Mouse (Mus musculus) liver, adult (tissue): ENCODE measurements around the gene Kank2.
A peak's percentile ranks its signal among the peaks of the same experiment; 100 is the strongest.

Source experiments
- GATA4 ChIP-seq: IDR thresholded peaks from 2 replicates; pipeline ENCODE4 v1.6.1; 2014; ENCODE audit warnings: mild to moderate bottlenecking, low read length; ENCODE audit not compliant: insufficient replicate concordance

Kank2 gene

DNA sequence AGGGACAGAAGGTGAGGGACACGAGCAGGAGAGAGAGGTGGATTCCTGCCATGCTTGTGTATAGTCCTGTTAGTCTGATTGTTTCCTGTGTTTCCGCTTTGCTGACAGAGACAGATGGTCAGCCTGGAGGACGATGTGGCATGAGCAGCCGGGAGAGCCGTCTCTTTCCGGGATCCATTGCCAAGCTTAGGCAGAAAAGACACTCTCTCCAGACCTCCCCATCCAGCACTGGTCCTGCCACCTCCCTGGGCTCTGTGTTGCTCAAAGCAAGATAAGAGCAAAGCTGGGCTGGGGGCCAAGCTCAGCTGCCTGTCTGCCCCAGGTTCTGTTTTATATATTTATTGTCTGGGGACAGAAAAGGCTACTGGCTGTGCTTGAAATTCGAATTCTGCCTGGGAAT is 50.5 kb downstream of the Kank2 start:
- TF ChIP-seq GATA4 = peak; percentile 62; the same call in 1 of the 2 replicates

DNA sequence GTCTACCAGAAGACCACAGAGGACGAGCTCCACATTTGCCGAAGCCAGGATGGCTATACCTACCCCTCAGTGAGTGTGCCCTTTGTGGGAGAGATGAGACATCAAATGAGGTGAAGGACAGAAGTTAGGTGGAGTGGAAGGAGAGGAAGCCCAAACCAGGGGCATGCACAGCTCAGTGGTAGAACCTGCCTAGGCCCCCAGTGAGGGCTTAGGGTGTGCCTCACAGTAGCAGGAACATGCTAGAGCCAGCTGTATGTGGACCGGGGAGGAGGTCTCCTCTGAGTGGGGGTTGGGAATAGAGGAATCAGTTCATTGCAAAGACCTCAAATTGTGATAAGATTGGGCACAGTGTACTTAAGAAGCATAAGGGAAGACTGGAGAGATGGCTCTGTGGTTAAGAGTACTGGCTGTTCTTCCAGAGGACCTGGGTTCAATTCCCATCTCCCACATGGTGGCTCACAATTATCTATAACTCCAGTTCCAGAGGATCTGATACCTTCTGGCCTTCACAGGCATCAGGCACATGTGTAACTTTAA is 51.2 kb downstream of the Kank2 start:
- no peak for TF ChIP-seq GATA4

DNA sequence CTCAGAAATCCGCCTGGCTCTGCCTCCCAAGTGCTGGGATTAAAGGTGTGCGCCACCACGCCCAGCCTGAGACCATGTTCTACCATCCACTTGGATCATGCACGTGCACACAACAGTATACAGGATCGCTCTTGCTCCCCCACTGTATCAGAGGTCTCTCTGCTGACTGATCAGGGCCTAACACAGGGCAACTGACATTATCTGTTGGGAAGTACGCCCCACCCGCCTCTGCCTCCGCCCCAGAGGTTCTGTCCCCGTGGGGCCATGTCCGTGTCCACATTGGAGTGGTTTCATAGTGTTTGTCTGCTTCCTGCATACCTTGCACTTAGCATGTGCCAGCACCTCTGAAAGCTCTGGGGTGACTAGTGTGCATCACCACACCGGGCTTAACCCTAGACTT is 57.0 kb downstream of the Kank2 start:
- no peak for TF ChIP-seq GATA4

DNA sequence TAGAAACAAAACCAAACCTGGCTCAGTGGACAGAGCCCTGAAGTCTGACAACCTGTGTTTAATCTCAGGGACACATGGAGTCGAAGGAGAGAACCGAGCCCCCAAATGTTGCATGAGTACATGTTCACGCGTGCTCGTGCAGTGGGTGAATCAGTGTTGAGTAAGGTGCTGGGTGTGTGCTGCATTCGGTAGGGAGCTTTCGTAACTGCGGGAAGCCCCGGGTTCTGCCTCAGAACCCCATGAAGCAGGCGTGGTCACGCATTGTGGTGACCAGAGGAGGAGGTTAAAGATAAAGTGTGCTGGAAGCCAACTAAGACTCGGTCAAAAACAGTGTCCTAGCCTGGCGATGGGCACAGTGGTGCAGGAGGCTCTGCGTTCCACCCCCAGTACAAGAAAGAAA is 58.1 kb downstream of the Kank2 start:
- no peak for TF ChIP-seq GATA4

DNA sequence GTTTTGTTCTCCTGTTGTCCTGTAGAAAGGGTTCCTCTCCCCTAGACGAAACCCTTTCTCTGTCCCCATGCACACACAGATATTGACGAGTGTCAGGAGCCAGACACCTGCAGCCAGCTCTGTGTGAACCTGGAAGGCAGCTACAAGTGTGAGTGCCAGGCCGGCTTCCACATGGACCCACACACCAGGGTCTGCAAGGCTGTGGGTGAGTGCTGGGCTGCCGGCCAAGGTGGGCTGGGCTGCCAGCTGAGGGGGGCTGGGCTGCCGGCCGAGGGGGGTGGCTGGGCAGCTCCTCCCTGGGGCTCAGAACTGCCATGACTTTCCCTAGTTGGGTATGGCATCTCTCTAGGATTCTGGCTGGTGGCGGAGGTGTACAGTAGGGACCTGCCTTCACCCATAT is 59.8 kb downstream of the Kank2 start:
- no peak for TF ChIP-seq GATA4

DNA sequence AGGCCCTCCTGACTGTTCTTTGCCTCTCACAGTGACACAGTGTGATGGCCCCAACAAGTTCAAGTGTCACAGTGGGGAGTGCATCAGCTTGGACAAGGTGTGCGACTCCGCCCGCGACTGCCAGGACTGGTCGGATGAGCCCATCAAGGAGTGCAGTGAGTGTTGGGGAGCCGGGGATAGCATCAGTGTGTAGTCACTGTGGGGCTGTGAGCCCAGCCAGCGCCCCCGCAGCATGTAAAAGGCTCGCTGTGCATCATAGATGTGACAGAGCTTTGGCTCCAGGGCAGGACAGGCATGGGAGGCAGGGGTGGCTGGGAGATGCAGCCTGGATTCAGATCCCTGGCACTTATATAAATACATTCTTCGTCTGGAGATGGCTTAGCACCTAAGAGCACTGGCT is 61.4 kb downstream of the Kank2 start:
- TF ChIP-seq GATA4 = no peak

DNA sequence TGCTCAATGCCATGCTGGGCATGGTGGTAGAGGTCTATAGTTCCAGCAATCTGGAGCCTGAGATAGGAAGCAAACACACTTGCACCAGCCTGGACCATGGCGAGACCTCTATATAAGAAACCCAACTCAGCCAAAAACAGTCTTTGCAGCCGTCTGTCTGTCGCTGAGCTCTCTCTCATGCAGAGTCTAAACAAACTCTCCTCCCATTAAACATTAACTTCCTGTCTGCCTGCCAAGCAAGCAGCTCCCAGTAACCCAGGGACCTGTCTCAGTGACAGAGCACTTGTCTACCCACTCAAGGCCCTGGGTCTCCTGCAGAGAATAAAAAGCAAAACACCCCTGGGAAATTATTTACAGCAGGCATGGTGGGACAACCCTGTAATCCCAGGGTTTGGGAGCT is 62.0 kb downstream of the Kank2 start:
- TF ChIP-seq GATA4 = no peak

DNA sequence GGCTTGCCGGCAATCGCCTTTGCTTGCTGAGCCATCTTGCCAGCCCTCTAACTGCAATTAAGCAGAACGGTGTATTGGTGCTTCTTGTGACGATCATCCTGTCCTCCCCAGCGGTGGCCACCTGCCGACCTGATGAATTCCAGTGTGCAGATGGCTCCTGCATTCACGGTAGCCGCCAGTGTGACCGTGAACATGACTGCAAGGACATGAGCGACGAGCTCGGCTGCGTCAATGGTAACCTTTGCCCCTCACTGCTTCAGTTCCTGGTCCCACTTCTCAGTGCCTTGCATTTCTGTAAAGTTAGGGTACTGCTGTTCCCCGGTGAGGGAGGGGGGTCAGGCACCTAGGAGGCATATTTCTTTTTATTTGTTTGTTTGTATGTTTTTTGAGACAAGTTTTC is 63.4 kb downstream of the Kank2 start:
- no peak for TF ChIP-seq GATA4

DNA sequence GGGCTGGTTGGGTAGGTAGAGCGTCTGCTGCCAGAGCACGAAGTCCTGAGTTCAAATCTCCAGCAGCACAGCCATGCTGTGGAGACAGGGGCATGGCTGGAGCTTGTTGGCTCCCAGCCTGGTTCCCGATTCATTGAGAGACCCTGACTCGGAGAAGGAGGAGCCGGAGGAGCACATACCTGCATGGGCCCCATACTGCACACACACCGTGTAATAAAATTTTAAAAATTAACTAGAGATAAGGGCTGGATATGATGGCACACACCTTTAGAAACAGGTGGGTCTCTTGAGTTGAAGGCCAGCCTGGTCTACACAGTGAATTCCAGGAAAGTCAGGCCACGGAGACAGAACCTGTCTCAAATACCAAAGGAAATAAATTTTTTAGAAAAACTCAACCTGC is 64.6 kb downstream of the Kank2 start:
- no peak for TF ChIP-seq GATA4

DNA sequence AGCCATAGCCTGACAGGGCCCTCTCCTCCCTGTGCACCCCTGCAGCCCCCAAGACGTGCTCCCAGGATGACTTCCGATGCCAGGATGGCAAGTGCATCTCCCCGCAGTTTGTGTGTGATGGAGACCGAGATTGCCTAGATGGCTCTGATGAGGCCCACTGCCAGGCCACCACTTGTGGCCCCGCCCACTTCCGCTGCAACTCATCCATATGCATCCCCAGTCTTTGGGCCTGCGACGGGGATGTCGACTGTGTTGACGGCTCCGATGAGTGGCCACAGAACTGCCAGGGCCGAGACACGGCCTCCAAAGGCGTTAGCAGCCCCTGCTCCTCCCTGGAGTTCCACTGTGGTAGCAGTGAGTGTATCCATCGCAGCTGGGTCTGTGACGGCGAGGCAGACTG is 65.1 kb downstream of the Kank2 start:
- TF ChIP-seq GATA4 = no peak

DNA sequence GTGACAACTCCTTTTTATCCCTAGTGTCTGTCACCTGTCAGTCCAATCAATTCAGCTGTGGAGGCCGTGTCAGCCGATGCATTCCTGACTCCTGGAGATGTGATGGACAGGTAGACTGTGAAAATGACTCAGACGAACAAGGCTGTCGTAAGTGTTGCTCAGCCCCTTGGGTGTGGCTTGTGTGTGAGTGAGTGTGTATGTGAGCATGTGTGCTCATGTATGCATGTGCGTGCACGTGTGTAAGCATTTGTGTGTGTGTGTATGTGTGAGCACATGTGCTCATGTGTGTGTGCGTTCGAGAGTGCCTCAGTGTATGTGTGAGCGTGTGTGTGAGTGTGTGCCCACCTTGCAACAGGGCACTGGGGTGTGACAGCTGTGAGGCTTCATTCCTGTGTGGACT is 66.3 kb downstream of the Kank2 start:
- no peak for TF ChIP-seq GATA4

DNA sequence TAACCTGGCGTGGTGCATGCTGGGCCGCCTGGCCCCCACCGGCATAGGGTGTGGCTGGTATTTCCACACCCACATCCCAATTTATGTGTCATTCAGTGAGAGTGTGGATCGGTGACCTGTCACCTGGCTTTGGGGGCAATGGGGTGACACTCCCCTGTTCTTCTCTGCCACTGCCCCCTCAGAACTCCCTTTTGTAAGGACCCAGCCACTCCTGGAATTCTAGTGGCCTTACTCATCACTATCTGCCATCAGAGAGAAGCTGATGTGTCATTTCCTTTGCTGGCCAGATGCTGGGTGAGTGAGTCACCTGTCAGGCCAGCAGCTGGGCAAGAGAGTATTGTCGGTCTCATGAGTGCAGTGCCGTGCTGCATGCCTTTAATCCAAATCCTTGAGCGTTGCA is 69.3 kb downstream of the Kank2 start:
- TF ChIP-seq GATA4 = no peak

DNA sequence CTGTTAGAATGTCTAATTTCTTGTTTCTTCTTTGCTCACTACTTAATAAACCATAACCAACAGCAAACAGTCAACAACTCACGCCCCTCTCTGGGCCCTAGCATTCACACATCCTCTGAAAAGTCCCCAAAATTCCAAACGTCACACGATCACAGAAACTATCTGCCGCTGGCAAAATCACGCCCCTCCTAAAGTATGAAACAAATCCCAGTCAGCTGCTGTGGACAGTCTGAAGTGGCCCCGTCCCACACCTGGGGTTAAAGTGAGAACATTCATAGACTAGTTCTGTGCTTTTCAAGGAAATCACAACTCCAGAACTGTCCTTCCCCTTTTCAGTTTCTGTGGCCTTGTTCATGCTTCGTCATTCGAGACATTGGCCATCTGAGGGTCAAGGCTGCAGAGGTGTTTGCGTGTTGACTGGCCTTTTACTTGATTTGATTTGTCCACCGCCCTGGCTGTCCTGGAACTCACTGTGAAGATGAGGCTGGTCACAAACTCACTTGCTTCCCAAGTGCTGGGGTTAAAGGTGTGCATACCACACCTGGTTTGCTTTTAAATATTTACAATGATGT is 70.2 kb downstream of the Kank2 start:
- no peak; the same call in 1 of the 2 replicates for TF ChIP-seq GATA4

DNA sequence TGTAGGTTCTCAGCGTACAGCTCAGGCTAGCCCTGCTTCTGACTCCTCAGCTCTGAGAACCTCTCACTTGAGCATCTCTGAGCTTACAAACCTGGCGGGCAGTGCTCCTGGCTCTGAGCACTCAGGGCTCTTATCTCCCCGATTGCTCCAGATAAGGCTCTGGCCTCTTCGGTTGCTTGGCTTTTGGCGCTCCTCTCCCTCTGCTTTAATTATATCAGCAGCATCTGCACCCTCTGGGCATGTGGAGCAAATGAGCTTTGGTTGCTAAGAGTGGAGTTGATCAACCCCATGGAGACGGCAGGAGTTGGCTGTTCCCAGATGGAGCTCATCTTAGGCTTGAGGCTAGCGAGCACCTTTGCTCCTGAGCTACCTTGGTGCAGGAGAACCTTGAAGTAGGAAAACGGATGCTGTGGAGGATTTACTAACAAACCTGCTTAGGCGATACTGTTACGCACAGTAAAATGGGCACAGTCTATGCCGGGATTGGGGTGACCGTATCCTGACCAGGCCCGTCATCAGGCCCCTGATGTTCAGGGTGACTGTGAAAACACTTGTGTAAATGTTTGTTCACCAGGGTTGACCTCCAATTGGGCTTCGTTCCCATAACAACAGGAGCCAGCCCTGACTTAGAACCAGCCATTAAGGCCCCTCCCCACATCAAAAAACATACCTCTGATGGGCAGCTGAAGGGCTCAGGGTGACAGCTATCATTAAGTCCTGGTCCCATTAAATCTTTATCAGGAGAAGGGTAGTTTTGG is 72.1 kb downstream of the Kank2 start:
- TF ChIP-seq GATA4 = peak; percentile 90; the same call in 1 of the 2 replicates

DNA sequence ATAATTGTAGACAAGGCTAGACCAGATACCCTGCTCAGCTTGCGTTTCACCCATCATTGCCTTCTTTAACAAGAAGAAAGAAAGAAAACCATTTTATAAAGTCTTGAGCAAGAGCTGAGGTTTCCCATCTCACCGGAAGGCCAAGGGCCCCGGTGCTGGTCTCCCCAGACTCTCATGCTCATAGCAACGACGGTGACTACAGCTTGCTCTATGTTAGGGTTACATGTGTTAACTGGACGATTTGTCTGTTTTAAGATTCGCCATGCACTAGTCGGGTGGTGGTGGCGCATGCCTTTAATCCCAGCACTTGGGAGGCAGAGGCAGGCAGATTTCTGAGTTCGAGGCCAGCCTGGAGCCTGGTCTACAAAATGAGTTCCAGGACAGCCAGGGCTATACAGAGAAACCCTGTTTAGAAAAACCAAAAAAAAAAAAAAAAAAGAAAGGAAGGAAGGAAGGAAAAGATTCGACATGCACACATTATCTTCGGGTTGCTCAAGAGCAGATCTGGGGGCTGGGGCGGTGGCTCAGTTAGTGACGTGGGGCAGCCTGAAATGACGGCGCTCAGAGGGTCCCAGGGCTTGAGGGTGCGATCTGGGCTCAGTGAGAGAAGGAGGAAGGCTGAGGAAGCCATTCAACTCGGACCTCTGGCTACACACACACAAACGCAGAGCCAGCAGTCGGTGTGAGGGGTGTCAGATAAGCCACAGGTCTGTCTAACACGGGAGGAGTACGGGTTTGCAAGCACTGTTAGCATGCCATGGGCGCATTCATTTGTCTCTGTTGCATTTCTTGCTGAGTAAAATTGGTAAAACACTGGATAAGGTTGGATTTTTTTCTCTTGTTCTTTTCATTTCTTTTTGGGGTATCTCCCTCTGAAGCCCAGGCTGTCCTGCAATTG is 73.1 kb downstream of the Kank2 start:
- no peak for TF ChIP-seq GATA4

DNA sequence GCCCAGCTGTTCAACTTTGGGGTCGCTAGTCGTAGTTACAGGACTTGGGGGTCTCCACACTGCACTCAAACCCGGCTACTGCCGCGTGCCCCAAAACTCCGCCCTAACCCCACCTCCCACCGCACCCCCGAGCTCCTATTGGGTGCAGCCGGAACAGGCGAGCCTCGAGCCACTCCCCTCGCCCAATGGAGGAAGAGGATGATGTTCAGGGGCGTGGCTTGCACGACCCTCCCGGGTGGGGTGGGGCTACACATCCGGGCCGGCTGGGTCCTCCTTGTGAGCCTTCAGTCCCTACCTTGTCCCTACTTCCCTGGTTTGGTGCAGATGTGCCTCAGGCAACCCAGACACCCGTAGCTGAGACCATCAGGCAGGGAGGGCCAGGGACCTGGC is 74.4 kb downstream of the Kank2 start:
- TF ChIP-seq GATA4 = no peak
